Mouse (Mus musculus) C2C12 (cell line): ENCODE data around the gene Rptor. TPM values are rescaled to one million over a fixed set of nuclear protein-coding genes. Genes with fewer than 3 reads are reported as not detected.

Experiments used
- H3K27me3 ChIP-seq: one replicate; pipeline ENCODE4 v1.6.1; 2011; ENCODE audit not compliant: control insufficient read depth, insufficient read depth, insufficient read length
- H3K36me3 ChIP-seq: one replicate; pipeline ENCODE4 v1.6.1; 2011; ENCODE audit not compliant: control insufficient read depth, insufficient read depth
- H3K4me3 ChIP-seq: one replicate; pipeline ENCODE4 v1.5.1; 2011; ENCODE audit warnings: mild to moderate bottlenecking, control low read depth; ENCODE audit not compliant: poor library complexity, insufficient read depth, severe bottlenecking
- H3K79me2 ChIP-seq: one replicate; pipeline ENCODE4 v1.6.1; 2011; ENCODE audit not compliant: control insufficient read depth, insufficient read depth
- H3K79me3 ChIP-seq: one replicate; pipeline ENCODE4 v1.6.1; 2011; ENCODE audit warnings: low read depth, control low read depth
- H3ac ChIP-seq: one replicate; pipeline ENCODE3; 2011; ENCODE audit warnings: low read depth; ENCODE audit not compliant: control insufficient read depth, insufficient read length
- CEBPB ChIP-seq: IDR thresholded peaks from one replicate; pipeline ENCODE4 v1.6.1; 2011; ENCODE audit warnings: low read depth, mild to moderate bottlenecking, control low read depth, moderate library complexity
- CTCF ChIP-seq: IDR thresholded peaks from one replicate; pipeline ENCODE4 v1.5.1; 2011; ENCODE audit not compliant: control insufficient read depth, insufficient read depth, insufficient read length
- FOSL1 ChIP-seq: IDR thresholded peaks from one replicate; pipeline ENCODE4 v1.8.0; 2011; ENCODE audit warnings: mild to moderate bottlenecking, low read length; ENCODE audit not compliant: poor library complexity, insufficient read depth, severe bottlenecking
- MAX ChIP-seq: IDR thresholded peaks from one replicate; pipeline ENCODE4 v1.6.1; 2011; ENCODE audit warnings: mild to moderate bottlenecking, control low read depth
- MYOD1 ChIP-seq: IDR thresholded peaks from one replicate; pipeline ENCODE4 v1.6.1; 2011; ENCODE audit warnings: low read depth; ENCODE audit not compliant: control insufficient read depth, insufficient read length
- MYOG ChIP-seq: IDR thresholded peaks from one replicate; pipeline ENCODE4 v1.6.1; 2011; ENCODE audit not compliant: control insufficient read depth, insufficient read length; ENCODE audit errors: extremely low read depth
- USF1 ChIP-seq: IDR thresholded peaks from one replicate; pipeline ENCODE4 v1.6.1; 2011; ENCODE audit warnings: low read depth, mild to moderate bottlenecking, control low read depth, moderate library complexity
- polyA plus RNA-seq: library from polyadenylated mRNA; unstranded; fragments of >200 nt; fragmentation: generic; extraction: Trizol; gene quantifications from one replicate; pipeline ENCODE4 v1.2.1, GENCODE M21; 2012; ENCODE audit warnings: missing spikeins

Gene Rptor
- polyA plus RNA-seq, 1 experiment, result 34.8 TPM

GRCm38 (mm10) chr11:119919897-119920296 is 317.2 kb downstream of the Rptor start:
- Histone ChIP-seq H3K36me3 (peaks cover 36% of the 10 kb centered on the region), H3K27me3 (no peaks in the 10 kb centered on the region), H3K79me2 (peaks cover 16% of the 10 kb centered on the region), H3K79me3 (no peaks in the 10 kb centered on the region), H3ac (no peak overlapping the region), H3K4me3 (no peak overlapping the region)
- TF ChIP-seq FOSL1 (no peak), CTCF (peak; percentile 77), CEBPB (no peak), USF1 (no peak), MYOD1 (no peak)

GRCm38 (mm10) chr11:119920668-119921067 is 318.0 kb downstream of the Rptor start:
- H3K27me3 ChIP-seq, result no peaks in the 10 kb centered on the region
- H3K4me3 ChIP-seq, result no peak overlapping the region
- no peaks in the 10 kb centered on the region for H3K79me3 ChIP-seq
- TF ChIP-seq MYOD1, result no peak
- no peak for TF ChIP-seq MYOG
- TF ChIP-seq CEBPB, result no peak
- no peak for TF ChIP-seq MAX
- TF ChIP-seq CTCF, result no peak
- no peak for TF ChIP-seq FOSL1
- no peak for TF ChIP-seq USF1
- peaks cover 36% of the 10 kb centered on the region for H3K36me3 ChIP-seq
- peaks cover 8% of the 10 kb centered on the region for H3K79me2 ChIP-seq
- H3ac ChIP-seq, result no peak overlapping the region

GRCm38 (mm10) chr11:119925176-119925575 is 322.5 kb downstream of the Rptor start:
- TF ChIP-seq MAX (peak; percentile 83), MYOG (no peak)
- no peak overlapping the region for H3ac ChIP-seq

GRCm38 (mm10) chr11:119926762-119927161 is 324.1 kb downstream of the Rptor start:
- TF ChIP-seq MAX (no peak), CEBPB (no peak), CTCF (no peak), USF1 (no peak)
- no peak overlapping the region for H3K4me3 ChIP-seq
- H3K79me2 ChIP-seq, result no peaks in the 10 kb centered on the region
- no peaks in the 10 kb centered on the region for H3K27me3 ChIP-seq
- H3K79me3 ChIP-seq, result no peaks in the 10 kb centered on the region
- H3K36me3 ChIP-seq, result no peaks in the 10 kb centered on the region
- H3ac ChIP-seq, result no peak overlapping the region

More at GRCm38 (mm10) chr11:119925176-119925575, 322.5 kb downstream of the Rptor start:
- no peak overlapping the region for H3K4me3 ChIP-seq
- no peaks in the 10 kb centered on the region for H3K27me3 ChIP-seq
- no peaks in the 10 kb centered on the region for H3K79me2 ChIP-seq
- no peaks in the 10 kb centered on the region for H3K36me3 ChIP-seq
- no peaks in the 10 kb centered on the region for H3K79me3 ChIP-seq

GRCm38 (mm10) chr11:119928023-119928681 is 325.4 kb downstream of the Rptor start:
- Histone ChIP-seq H3K4me3 (no peak overlapping the region), H3K27me3 (no peaks in the 10 kb centered on the region), H3ac (no peak overlapping the region), H3K79me2 (no peaks in the 10 kb centered on the region), H3K79me3 (no peaks in the 10 kb centered on the region), H3K36me3 (no peaks in the 10 kb centered on the region)
- TF ChIP-seq FOSL1, result no peak
- TF ChIP-seq MAX, result no peak
- TF ChIP-seq MYOD1, result no peak
- no peak for TF ChIP-seq CTCF
- no peak for TF ChIP-seq USF1
- no peak for TF ChIP-seq MYOG
- no peak for TF ChIP-seq CEBPB

GRCm38 (mm10) chr11:119929603-119930265 is 327.0 kb downstream of the Rptor start:
- Histone ChIP-seq H3K4me3 (no peak overlapping the region), H3ac (no peak overlapping the region), H3K36me3 (no peaks in the 10 kb centered on the region), H3K79me3 (no peaks in the 10 kb centered on the region), H3K27me3 (no peaks in the 10 kb centered on the region), H3K79me2 (no peaks in the 10 kb centered on the region)
- TF ChIP-seq MYOG (no peak), MAX (no peak), MYOD1 (peak; percentile 21), FOSL1 (no peak)
